Mouse (Mus musculus): Measurements from ENCODE around the gene Rd3l.
A peak's percentile ranks its signal among the peaks of the same experiment; 100 is the strongest.
"Not testable (repeated sequence)": the region's sequence is repeated elsewhere in the genome, so short reads cannot be mapped to it uniquely, and the experiment has no call there.

The Rd3l gene

DNA sequence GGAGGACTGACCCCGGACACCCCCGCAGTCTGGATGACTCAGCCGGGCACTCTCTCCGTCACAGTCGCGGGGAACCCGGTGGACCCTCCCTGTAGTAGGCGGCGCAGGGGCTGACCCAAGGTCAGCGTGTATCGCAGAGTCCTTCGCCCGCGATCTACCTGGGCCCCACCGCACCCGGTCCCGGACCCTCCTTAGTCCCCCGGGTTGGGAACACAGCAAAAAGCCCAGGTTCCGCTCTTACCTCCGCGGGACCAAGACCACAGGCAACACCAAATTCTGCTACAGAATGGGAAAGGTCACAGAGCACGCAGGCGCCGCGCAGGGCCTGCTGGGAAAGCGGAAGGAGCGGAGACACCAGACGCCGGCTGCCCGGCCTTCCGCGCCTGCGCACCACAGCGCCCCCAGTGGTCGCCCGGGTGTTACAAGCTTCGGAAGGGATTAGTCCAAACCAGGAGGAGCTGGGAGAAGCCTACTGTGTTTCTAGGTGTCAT lies 14.4 kb downstream of the Rd3l start, which contains the start of gene Atp5mpl:
Gene Atp5mpl (minus strand): TSS at position 295 of the 491 bp plus-strand sequence.
- peak; percentile 94 for DNase-seq (ENCODE audit: low spot score)

DNA sequence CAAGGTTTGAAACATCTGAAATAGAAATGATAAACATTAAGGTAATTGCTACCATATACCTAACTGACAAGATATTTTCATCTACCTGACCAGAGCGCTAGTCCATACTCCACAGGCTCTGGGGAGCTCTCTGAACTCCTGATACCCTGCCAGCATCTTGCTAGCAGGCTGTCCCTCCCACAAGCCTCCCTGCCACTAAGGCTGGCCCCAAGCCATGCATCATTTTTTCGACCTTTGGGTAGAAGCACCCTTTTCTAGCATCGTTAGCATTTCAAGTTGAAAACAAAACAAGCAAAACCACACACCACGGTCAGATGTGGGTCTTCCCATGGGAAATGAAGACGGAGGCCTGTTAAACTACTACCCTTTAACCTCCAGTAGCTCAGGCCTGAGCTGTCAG lies 17.8 kb downstream of the Rd3l start:
- no peak for DNase-seq (ENCODE audit: low spot score)

DNA sequence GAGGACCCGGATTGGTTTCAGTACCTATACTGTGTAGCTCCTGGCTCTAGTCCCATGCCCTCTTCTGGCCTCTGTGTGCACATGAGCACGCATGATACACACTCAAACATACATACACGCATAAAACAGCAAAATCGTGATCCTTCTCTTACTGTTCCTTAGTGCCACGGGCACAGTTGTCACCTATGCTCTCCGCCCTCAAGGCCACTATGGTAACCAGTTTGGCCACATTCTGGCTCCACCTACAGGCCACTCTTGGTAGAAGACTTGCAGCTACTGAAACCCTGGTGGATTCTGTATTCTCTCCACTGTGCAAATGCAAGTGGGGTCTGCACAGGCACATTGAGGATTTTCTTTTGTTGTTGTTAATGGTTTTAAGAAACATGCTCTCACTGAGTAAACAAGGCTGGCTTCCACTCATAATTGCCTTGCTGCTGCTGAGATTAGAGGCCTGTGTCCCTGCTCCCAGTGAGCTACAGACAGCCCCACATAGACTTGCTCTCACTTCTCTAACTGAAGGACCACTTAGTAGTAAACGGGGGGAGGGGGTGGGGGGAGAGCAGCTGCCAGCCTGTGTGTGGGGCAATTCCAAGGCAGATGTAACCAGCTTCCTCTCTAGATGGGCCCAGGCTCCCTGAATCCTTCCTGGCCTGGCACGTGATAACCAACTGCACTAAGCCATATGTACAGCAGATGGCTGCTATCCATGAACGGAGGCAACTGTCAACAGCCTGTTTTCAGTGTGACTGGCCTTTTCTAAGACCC lies 22.8 kb downstream of the Rd3l start:
- peak; percentile 84 for DNase-seq (ENCODE audit: low spot score)

DNA sequence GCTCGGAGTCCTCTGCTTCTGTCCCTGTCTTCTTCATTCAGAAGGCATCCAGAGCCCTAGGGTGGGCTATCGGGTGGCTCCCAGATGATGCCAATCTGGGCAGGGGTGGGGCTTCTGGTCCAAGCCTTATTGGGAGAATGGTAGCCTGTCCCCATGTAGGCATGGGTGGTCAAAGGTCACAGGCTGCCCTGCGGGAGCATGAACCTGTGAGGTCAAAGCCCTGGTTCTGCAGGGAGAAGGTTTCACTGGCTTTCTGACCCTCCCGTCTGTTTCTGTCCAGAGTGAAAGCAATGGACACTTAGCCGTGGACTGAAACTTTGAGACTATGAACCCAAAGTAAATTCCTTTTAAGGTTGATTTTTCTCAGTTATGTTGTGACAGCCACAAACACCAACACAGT lies 24.9 kb downstream of the Rd3l start:
- no peak for DNase-seq (ENCODE audit: low spot score)

DNA sequence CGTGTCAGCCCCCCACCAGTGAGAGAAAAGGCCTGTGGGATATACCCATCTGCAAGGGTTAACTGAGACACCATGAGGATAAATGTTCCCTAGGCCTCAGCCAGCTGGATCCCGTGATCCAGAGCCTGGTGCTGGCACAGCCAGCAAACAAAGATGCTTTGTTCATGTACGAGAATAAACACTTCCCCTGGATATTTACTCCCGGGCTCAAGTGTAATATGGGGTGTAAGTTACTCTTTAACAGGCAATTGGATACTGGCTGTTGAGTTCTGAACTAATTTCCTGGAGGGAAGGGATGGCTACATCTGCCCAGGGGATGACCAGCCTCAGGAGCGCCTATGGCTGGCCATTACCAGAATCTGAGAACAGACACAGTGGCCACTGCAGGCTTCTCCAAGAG lies 29.4 kb downstream of the Rd3l start:
- DNase-seq (ENCODE audit: low spot score), result no peak

DNA sequence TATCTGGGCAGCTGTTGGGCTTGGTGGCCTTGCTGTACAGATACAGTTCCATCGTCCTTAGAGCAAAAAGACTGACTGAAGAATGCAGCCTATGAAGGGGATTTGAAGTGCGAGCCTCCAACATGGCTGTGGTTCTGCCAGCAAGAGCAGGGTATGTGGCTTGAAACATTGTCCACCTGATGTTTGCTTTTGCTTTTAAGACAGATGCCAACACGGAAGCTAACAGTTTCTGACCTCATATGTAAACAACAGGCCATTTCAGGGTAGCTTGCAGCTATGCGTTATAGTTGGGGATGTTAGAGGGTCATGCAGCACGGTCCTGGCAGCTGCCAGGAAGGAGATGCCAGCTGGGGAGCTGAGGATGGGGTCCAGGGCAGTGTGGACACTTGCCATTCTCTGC lies 30.6 kb downstream of the Rd3l start:
- DNase-seq (ENCODE audit: low spot score), result no peak

DNA sequence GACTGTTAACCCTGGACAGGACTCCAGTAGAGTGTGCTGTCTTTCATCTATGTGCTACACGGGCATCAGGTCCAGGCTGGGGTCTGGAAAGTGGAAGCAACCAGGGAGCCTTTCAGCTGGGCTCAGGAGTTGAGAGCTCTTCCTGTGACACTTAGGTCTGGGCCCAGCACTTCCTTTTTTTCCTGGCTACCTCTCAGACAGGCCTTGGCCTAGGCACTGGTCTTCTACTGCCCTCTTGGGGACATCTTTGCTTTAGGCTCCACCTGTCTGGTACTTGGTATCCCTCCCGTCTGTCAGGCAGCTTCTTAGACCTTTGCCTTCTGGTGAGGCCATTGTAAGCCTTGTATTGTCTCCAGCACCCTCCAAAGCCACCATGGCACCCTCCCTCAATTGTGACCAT lies 34.4 kb downstream of the Rd3l start:
- DNase-seq (ENCODE audit: low spot score), result peak; percentile 71

DNA sequence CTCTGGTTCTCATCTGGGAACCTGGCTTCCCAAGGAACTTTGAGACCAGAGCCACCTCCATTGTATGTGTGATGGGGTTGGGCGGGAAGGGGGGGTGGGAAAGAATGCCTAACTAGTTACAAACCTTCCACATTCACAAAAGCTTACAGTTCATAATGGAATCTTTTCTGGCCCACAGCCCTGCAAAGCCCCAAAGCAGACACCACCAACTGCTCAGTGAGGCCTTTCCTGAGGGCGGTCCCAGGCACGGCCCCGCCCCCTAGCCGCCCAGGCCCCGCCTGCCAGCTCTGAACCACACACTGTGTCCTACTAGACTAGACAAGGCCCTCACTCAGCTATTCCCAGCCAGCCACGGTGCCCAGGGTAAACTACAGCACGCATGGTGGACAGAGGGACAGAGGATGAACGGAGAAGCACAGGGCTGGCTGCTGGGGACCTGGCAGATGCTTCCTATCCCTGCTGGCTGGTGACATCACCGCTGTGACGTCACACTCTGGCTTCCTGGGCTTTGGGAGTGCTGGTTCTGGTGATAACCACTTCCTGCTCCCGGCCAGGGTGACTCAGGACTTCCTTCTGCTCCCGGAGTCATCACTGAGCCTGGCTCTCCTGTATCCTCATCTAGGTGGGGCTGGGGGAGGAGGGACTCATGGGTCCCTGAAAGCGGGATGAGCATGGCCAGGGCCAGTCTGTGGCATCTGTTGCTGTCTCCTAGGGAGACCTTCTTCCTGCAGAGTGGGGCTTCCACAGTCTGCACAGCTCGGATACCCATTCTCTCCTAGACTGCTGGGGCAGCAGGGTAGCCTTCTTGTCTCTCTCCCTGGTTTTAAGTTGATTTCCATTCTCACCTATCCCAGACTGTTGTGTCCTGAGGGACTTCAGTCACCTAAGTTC lies 35.1 kb downstream of the Rd3l start:
- DNase-seq (ENCODE audit: low spot score), result not testable (repeated sequence)

DNA sequence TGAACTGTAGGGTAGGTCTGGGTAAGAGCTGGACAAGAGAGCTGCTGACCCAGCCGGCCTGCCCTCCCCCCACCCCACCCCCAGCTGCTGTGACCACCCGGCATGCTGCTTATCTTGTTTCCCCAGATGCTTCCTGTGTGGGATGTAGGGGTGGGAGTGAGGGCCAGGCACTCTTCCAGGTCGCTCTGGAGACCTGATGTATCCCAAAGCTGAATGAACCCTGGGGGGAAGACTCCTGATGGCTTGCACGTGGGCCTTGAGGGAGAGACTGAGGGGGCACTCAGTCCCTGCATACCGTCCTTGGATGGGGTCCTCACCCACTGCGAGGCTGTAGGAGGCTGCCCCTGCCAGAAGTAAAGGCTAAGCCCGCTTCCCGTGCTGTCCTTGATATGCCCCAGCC lies 36.0 kb downstream of the Rd3l start:
- peak; percentile 43 for DNase-seq (ENCODE audit: low spot score)

DNA sequence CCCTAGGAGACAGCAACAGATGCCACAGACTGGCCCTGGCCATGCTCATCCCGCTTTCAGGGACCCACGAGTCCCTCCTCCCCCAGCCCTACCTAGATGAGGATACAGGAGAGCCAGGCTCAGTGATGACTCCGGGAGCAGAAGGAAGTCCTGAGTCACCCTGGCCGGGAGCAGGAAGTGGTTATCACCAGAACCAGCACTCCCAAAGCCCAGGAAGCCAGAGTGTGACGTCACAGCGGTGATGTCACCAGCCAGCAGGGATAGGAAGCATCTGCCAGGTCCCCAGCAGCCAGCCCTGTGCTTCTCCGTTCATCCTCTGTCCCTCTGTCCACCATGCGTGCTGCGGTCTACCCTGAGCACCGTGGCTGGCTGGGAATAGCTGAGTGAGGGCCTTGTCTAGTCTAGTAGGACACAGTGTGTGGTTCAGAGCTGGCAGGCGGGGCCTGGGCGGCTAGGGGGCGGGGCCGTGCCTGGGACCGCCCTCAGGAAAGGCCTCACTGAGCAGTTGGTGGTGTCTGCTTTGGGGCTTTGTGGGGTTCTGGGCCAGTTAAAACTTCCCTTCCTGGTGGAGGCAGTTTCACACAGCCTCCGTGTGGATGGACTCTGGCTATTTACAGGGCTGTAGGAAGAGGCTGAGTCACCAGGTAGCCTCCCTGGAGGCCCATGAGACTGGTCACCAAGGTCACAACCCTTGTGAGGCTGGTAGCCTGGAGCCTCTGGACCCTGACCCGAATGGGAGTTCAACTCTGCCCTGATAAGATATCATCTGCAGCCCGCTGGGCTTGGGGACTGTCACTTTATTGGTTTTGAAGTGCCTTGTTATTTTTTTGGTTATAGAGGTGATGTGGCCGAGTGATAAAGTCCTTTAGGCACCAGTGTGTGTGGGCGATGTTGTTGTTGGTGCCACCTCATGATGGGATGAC lies 36.8 kb downstream of the Rd3l start:
- DNase-seq (ENCODE audit: low spot score), result not testable (repeated sequence)

DNA sequence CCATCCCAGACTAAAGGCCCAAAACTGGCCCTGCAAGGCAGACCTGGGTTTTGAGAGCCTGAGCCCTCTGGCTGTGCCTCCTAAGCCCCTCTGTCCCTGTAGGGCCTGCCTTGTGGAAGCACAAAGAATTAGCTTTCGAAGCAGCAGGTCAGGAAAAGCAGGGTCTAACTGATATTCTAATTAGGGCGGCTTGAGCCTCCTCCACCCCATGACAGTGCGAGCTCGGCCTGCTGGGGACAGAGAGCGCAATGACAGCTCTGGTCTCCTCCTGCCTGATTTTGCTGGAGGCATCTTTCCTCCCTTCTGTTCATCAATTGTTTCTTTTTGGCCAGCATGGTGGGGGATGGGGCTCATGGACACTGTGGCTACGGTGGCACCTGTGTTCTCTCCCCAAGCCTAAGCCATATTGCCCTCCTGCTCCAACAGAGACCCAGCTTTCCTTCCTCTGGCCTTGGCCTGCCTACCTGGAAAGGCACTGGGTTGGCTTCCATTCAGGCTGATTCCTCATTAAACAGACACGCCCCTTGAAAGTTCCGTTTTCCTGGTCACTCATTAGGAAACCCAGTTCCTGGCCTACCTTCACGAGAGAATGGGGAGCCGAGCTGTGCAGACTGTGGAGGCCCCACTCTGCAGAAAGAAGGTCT lies 37.6 kb downstream of the Rd3l start:
- no peak for DNase-seq (ENCODE audit: low spot score)

DNA sequence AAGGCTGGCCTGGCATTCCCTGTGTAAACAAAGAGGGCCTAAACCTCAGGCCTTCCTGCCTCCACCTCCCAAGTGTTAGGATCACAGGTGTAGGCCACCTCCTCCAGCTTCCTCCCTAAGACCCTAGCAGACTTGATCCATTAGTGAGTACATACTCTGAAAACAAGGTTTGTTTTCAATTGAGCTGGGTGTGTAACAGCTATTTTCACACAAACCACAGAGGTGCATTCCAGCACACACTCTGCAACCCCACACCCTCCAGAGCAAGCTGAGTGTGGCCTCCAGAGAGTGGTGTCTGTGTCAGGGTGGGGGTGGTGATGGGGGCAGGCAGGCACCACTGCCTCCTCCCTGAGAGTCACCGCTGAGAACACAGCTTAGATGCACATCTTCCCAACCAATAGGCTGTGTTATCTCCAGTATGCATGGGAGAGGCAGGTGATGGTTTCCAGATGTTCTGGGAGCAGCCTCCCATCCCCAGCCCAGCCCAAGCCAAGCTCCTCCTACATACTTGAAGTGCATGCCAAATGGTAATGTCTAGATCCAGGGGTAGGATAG lies 42.4 kb downstream of the Rd3l start:
- peak; percentile 75 for DNase-seq (ENCODE audit: low spot score)

DNA sequence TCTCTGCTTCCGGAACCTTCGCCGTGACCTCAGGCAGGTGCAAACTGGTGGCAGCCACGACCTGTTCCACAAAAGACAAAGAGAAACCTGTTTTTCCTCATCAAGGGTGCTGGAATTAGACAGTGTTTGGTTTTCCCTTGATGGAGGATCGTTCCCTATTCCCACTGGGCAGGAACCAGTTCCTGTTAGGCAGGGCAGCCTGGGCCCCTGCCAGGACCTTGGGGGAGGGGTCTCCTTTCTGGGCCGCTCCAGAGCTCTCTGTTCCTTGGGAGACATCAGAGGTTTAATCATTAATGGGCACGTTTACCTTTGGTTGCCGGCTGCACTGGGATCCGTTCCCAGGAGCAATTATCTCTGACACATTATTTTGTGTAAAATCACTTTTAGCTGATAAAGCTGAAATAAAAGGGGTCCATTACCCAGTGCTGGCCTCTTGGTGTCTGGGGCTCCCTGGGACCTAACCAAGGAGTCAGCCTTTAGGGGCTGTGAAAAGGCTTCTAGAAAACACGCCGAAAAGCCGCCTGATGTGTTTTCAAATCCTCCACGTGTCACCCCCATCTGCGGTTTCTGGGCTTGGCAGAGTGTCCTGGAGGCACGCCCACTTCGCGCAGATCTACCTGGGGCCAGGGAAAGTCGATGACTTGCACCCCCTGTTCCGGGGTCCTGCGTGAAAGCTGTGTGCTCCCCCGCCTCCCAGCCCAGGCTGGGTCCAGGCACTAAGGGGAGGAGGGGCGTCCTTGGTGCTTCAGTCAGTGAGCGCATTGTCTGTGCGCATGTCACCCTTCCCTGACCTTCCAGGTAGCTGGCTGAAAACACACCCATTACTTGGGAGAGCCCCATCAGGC lies 44.2 kb downstream of the Rd3l start:
- no peak for DNase-seq (ENCODE audit: low spot score)

DNA sequence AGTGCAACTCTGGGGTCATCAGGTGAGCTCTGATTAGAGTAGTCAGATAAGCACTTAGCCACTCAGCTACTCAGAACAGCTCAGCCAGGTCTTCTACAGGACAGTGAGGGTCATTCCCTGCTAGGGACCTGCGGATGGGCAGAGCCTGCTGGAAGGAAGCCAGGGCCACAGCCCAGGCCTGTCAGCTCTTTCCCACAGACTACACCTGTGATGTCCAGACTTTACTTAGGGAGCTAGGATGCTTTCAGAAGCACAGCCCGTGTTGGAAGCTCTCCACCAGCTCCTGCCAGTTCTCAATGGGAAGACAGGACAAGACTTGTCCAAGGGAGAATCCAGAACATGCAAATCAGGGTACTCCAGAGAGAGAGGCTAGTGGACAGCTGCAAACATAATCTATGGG lies 47.1 kb downstream of the Rd3l start:
- no peak for DNase-seq (ENCODE audit: low spot score)

DNA sequence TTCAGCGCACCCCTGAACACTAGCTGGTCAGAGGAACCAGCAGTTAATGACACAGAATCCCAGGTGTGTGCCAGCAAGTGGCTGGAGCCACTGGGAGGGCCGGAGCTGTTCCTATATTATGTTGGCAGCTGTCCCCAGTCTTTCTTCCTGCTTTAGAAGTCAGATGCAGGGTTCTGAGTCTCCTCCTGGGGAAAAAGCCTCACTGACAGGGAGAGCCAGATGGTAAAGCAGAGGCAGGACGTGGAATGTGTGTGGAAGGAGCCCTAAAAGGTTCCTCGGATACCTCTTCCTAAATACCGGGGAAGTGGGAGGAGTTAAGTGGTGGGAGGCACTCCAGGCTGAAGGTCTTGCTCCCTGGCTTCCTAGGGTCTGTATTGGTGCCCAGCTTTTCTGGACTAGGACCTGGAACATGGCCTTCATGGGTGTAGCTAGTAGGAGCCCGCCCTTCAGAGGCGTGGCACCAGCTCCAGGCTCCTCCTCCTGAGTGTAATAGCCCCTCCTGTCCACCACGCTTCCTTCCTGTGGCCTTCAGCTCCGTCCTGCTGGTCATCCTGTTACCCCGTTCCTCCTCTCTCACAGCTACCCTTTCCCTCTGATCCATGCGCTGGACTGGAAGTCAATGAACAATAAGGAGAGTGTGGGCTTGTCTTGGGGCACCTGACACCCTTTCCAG lies 47.9 kb downstream of the Rd3l start:
- peak; percentile 36 for DNase-seq (ENCODE audit: low spot score)

DNA sequence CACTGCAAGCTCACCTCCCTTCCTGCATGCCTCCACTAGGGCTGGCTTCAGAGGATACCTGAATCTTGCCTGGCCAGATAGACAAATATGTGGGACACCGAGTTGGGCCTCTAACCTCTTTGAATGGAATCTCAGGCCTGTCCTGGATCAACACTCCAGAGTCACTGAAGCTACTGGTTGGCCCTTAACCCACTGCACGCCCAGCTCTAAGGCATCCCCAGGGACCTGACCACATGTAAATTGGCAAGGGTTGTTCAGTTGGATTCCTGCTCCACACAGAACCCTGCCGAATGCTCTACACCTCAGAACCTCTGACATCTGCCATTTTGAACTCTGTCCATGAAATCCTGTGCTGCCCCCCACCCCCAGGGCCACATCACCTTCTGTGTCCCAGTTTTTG lies 48.6 kb downstream of the Rd3l start:
- no peak for DNase-seq (ENCODE audit: low spot score)

DNA sequence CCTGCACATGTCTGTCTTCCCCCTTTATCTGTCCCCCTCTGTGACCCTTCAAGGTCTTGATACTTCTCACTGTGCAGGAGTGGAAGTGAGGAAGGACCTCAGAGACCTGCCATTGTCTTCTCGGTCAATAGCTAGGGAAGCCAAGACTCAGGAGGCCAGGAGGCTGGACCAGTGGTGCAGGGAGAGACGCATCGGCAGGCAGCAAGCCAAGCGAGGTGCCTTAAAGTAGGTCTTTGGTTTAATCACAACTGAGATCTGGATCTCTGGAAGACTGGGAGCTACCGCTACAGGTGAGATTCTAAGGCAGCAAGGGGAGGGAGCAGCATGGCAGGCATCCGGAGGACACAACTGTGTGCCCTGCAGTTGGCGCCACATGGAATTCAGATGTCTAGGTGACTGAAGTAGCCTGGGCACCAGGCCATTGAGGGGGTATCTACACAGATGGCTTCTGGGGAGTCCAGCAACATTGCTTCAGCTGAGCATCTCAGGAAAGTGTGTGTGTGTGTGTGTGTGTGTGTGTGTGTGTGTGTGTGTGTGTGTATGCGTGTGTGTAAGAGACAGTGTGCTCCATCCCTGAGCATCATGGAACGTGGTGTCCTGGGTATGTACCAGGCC lies 49.6 kb downstream of the Rd3l start:
- no peak for DNase-seq (ENCODE audit: low spot score)
